Mouse (Mus musculus) bone marrow, adult 2 months (tissue): Measurements from ENCODE around the gene Plpp4. TPM values are rescaled to one million over a fixed set of nuclear protein-coding genes. Genes with fewer than 3 reads are reported as not detected.

Experiments used
- H3K27ac ChIP-seq: fragments of 200-500 bp; 2 replicates; pipeline ENCODE4 v1.5.1; 2012; ENCODE audit warnings: low read depth, mild to moderate bottlenecking, control low read depth, inconsistent platforms, low read length; ENCODE audit not compliant: control insufficient read depth, poor library complexity, insufficient read depth
- H3K4me1 ChIP-seq: fragments of 200-500 bp; 2 replicates; pipeline ENCODE4 v1.6.1; 2011; ENCODE audit warnings: low read length; ENCODE audit not compliant: control insufficient read depth, insufficient read depth
- H3K4me3 ChIP-seq: fragments of 200-500 bp; replicated peaks from 2 replicates; pipeline ENCODE3; 2011; ENCODE audit warnings: mild to moderate bottlenecking, low read depth, low read length, control low read depth; ENCODE audit not compliant: control insufficient read depth
- CTCF ChIP-seq: fragments of 200-500 bp; IDR thresholded peaks from 2 replicates; pipeline ENCODE4 v1.5.1; 2011; ENCODE audit warnings: low read length, control low read depth; ENCODE audit not compliant: control insufficient read depth, insufficient read depth
- POLR2A ChIP-seq: fragments of 200-500 bp; IDR thresholded peaks from 2 replicates; pipeline ENCODE4 v1.6.1; 2011; ENCODE audit warnings: low read depth, mild to moderate bottlenecking, control low read depth, low read length, borderline replicate concordance; ENCODE audit not compliant: control insufficient read depth
- WGBS: fragments of 180-500 bp; shearing (Covaris S2); methylation state at CpG from one replicate; pipeline ENCODE4 v1.1.7; 2018; 5-methylcytosine and 5-hydroxymethylcytosine counted together
- polyA plus RNA-seq: library from polyadenylated mRNA; stranded (reverse); fragments of >200 nt; gene quantifications from 2 replicates; pipeline ENCODE4 v1.2.4, GENCODE M21; 2011; ENCODE audit warnings: low replicate concordance; ENCODE audit not compliant: missing spikeins, insufficient read depth, insufficient read length

The Plpp4 gene
- polyA plus RNA-seq, 1 experiment, result not detected

DNA sequence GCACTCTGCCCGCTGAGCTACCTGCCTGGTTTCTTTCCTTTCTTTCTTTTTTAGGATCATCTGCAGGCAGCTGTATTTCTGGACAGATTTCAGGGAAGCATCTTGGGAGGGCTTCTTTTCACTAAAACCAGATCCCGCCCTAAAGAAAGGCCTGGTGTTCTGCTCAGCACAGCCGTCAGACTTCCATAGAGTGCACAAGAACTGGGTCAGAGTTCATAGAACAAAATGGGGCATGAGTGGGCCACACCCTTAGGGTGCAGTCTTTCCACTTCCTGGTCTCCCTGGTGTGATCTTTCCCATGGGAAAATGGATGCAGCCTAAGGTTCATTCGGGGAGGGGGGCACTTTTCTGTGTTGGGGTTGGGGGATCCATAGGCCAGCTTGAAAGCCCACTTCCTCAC lies 22.4 kb downstream of the Plpp4 start:
- no peak for TF ChIP-seq CTCF
- no peak for TF ChIP-seq POLR2A
- WGBS, result 83% methylated on average over 4 of the region's 4 CpGs
- Histone ChIP-seq H3K4me3 (no peak overlapping the region), H3K27ac (no peak overlapping the region), H3K4me1 (no peaks in the 10 kb centered on the region)

DNA sequence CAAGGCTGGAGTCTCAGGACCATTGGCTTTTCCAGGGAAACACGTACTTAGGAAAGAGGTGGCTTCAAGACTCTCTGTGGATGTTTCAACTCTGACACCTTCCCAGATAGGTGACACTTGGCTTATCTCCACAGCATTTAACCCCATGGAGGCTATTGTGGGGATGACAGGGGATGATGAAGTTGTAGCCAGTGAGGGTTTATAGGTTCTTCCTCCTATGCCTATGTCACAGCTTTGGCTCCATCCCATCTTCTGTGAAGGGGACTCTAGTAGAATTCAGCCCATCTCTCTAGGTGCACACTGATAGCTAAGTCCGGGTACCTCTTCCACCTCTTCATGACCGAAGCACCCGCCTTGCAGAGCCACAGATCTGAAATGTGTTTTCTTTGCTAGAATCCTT lies 25.1 kb downstream of the Plpp4 start:
- Histone ChIP-seq H3K4me1 (no peaks in the 10 kb centered on the region), H3K27ac (no peak overlapping the region), H3K4me3 (no peak overlapping the region)
- WGBS, result 74% methylated on average over 4 of the region's 4 CpGs
- no peak for TF ChIP-seq CTCF
- TF ChIP-seq POLR2A, result no peak

- H3K27ac ChIP-seq, result no peak overlapping the region
- WGBS, result 64% methylated on average over 7 of the region's 7 CpGs
- no peaks in the 10 kb centered on the region for H3K4me1 ChIP-seq
- H3K4me3 ChIP-seq, result no peak overlapping the region
- TF ChIP-seq POLR2A (no peak), CTCF (no peak)
Measured at GRCm38 (mm10) chr7:129285186-129285868, 28.5 kb downstream of the Plpp4 start.

DNA sequence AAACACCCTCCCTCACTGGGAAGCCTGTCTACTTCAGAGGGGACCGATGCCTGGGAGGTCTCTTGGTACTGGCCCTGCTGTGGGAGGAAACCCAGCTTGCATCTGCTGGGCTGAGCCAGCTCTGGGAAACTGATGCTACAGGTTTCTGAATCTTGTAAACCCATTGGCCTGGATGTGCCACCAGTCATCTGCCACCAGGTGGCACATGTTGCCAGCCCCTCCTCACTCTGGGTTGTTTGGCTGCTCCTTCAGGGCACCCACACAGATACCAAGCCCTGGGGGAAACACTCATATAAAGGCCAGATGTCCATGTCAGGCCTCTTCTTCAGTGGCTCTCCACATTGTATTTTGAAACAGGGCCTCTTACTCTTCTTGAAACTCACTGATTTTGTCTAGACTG lies 36.4 kb downstream of the Plpp4 start:
- Histone ChIP-seq H3K4me1 (no peaks in the 10 kb centered on the region), H3K27ac (no peak overlapping the region), H3K4me3 (no peak overlapping the region)
- WGBS, result 72% methylated on average over 1 of the region's 1 CpGs
- TF ChIP-seq POLR2A (no peak), CTCF (no peak)

DNA sequence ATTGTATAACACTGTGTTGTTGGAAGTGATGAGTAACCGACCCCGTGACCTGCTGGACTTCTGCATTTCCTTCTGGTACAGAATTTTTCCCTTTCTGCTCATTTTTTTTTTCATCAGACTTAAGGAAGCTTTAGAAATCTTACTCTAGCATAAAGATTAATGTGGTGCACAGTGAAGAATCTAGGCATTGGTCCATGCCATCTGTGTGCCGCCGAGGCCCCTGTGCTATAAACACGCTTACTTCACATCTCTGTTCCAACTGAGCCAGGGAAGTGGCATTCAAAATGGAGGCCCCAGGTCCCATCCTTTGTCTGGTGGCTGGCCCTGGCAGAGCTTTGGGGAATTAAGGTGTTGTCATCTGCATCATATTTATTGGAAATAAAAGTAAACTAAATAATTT lies 44.8 kb downstream of the Plpp4 start:
- no peak overlapping the region for H3K4me3 ChIP-seq
- no peak overlapping the region for H3K27ac ChIP-seq
- TF ChIP-seq CTCF, result no peak
- no peak for TF ChIP-seq POLR2A
- 85% methylated on average over 5 of the region's 5 CpGs for WGBS
- H3K4me1 ChIP-seq, result no peaks in the 10 kb centered on the region

- 66% methylated on average over 4 of the region's 4 CpGs for WGBS
- Histone ChIP-seq H3K4me1 (no peaks in the 10 kb centered on the region), H3K4me3 (no peak overlapping the region), H3K27ac (no peak overlapping the region)
- TF ChIP-seq POLR2A, result no peak
- TF ChIP-seq CTCF, result no peak
Measured at GRCm38 (mm10) chr7:129303356-129303755, 46.5 kb downstream of the Plpp4 start.

- no peaks in the 10 kb centered on the region for H3K4me1 ChIP-seq
- H3K4me3 ChIP-seq, result no peak overlapping the region
- WGBS, result 32% methylated on average over 13 of the region's 13 CpGs
- no peak overlapping the region for H3K27ac ChIP-seq
- TF ChIP-seq POLR2A (no peak), CTCF (0 out of 2 replicates have a peak, but pooled peaks have one; percentile 8)
Measured at GRCm38 (mm10) chr7:129307042-129307825, 50.4 kb downstream of the Plpp4 start.

- Histone ChIP-seq H3K4me3 (no peak overlapping the region), H3K4me1 (no peaks in the 10 kb centered on the region), H3K27ac (no peak overlapping the region)
- TF ChIP-seq POLR2A (no peak), CTCF (no peak)
- 36% methylated on average over 6 of the region's 6 CpGs for WGBS
Measured at GRCm38 (mm10) chr7:129308661-129309060, 51.8 kb downstream of the Plpp4 start.
